Mouse (Mus musculus): Measurements from ENCODE around the gene Derl3.
A peak's percentile ranks its signal among the peaks of the same experiment; 100 is the strongest.

Derl3 gene

DNA sequence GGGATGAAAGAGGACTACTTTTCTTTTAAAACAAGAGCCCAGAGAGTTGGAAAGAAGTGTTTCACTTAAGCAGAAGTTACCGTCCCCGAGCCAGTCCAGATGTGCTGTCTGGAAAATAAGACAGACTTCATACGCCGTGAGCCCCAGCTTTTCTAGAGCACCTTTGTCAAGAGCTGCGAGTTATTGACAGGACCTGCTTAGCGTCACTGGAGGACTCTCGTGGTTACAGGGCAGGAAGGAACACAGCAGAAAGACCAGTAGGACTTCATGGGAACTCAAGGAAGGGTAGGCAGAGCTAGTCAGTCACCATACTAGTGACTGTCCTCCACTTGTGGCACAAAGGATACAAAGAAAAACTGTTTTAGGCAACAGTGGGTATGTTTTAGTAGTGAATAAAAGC lies 22.3 kb downstream of the Derl3 start:
- DNase-seq = no peak

DNA sequence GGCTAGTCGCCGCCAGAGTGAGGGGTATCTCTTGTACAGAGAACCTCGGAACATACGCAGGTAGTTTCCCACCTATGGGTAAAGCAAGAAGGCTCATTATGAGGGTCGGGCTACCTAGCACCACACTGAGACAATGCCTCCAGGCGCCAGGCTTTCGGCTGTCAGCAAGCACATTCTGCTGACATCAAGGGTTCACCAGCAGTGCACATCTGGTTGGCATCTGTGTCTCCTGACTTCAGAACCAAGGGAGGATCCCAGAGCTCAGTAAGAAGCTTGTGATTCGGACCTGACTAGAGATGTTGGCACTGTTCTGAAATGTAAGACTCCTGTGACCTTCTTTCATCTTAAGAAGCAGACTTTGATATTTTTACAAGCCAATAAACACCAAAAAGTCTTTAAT lies 23.6 kb downstream of the Derl3 start:
- no peak for DNase-seq

DNA sequence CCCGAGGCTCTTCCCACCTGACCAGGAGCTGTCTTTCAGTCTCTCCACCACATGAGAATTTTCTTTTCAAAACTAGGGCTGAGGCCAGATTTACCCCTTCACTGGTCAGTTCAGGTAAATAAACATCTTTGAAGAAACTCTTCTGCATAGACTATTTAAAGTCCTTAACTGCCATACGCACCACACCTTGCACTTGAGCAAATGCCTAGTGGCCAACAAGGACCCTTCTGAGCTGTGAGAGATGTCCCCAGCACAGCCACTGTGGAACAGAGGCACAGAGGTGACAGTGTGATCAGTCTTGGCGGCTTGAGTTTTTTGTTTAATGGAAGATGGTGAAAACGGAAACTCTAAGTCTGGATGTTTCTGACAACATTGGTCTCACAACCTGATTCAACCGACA lies 25.8 kb downstream of the Derl3 start:
- DNase-seq = no peak

- peak; percentile 94 to 96 for DNase-seq
Observed at GRCm38 (mm10) chr10:75921026-75921725, 28.0 kb downstream of the Derl3 start, which contains the start of gene Smarcb1. Gene Smarcb1, minus strand, starts transcription at chr10:75921617.

DNA sequence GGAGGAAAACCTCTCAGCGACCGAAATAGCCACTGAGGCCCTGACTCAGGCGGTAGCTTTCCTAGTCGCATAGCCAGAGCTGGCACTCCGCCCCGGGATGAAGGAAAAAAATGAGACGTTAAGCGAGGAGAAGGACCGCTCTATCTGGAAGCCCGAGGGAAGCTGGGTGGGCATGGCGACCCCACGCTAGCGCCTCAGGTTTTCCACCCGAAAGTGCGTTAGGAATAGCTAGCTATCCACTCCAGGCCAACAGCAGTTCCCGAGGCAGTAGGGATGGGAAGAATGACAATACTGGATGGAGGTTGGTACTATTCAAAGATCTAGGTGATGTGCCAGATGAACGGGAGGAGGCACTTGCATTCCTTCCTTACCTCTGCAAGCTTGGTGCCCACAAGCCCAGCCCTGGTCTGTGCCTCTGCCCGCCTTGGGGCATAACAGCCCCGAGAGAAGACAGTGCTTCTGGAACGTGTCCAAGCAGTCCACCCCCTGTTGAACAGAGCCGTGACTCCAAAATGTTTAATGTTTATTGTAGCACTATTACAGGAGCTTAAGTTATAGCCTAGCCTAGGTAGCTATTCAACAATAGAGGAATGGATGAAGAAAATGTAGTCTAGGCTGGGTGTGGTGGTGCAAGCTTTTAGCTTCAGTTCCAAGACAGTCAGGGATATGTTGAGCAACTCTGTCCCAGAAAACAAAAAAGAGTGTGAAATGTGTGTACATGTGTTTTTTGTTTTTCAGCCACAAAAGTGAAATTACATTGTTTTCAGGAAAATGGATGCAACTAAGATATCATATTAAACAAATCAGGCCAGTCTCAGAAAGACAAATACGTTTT lies 28.7 kb downstream of the Derl3 start:
- no peak for DNase-seq

GRCm38 (mm10) chr10:75924324-75924723 lies 31.1 kb downstream of the Derl3 start:
- no peak for DNase-seq

GRCm38 (mm10) chr10:75926396-75926795 lies 33.2 kb downstream of the Derl3 start:
- no peak for DNase-seq

DNA sequence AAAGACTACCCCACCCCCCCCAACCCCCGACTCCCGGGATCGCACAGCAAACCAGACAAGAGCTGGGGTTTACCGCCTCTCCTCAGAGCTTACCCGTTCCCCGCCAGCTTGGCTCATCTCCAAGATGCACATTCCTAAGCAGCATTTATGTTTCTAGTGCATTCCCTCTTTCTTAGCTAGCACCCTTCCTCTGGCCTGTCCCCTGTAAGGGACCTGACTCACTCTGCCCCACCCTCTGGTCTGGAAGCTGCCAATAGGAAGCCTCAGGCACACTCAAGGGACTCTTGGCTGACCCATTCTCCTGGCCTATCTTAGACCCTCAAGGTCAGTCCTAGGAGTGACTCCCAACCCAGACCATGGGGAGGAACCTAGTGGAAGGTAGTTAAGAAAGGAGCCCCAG lies 37.1 kb downstream of the Derl3 start:
- no peak for DNase-seq

DNA sequence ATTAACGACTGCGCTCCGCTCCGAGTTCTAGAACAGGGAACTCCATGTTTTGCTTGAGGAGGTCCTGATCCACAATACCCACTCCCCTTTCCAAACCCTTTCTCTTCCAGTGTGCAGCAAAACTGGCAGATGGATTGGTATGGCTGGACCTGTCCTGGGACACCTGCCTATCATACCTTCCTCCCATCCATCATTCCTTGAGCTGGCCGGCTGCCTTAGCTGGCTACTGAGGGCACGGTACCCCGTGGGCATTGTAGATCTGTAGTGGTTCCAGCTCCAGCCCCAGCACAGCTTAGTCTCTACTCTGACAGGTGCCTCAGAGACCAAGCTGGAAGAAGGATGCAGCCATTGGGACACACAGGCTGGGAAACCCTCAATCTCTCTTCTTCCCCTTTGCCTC lies 38.1 kb downstream of the Derl3 start:
- no peak for DNase-seq

DNA sequence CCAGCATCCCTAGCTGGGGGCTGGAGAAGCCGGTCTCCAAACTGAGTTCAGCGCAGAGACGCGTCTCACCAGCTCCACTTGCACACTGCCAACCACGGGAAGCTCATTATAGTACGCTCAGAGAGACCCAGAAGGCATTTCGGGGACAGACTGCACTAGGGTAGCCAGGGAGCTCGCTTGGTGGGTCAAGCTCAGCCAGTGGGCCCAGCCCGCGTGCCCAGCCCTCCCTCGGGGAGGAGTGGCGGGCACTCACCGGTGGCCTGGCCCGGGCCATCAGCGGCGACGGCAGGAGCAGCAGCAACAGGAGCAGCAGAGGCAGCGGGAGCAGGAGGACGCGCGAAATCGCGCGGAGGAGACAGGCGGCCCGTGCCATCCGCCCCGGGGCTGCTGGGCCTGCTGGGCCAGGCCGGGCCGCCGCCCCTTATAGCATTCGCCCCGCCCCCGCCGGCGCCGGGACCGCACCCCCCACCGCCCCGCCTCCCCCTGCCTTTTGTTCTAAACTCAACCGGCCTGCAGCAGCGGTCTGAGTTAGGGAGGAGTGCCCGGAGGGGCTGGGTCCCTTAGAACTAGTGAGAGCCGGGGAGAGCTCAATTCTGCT lies 39.0 kb downstream of the Derl3 start:
- DNase-seq = peak; percentile 51 to 67

DNA sequence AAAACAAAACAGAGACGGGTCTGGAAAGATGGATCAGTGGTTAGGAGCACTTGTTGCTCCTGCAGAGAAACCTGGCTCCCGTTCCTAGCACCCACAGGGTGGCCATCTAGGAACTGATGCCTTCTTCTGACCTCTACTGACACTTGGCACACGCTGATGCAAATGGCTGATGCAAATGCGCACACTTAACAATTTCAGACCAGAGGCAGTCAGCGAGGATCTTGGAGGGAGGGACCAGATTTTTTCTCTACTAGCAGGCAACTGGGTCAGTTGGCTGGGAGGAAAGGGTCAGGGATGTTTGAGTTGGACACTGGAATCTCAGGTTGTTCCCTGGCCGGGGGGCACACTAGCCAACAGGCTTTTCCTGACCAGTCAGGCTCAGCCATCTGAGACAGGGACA lies 39.7 kb downstream of the Derl3 start, which contains the start of gene Chchd10:
Chchd10 (plus strand) TSS at position 240 of the 400 bp plus-strand sequence.
- no peak for DNase-seq

GRCm38 (mm10) chr10:75934991-75935390 lies 41.8 kb downstream of the Derl3 start:
- DNase-seq = no peak

DNA sequence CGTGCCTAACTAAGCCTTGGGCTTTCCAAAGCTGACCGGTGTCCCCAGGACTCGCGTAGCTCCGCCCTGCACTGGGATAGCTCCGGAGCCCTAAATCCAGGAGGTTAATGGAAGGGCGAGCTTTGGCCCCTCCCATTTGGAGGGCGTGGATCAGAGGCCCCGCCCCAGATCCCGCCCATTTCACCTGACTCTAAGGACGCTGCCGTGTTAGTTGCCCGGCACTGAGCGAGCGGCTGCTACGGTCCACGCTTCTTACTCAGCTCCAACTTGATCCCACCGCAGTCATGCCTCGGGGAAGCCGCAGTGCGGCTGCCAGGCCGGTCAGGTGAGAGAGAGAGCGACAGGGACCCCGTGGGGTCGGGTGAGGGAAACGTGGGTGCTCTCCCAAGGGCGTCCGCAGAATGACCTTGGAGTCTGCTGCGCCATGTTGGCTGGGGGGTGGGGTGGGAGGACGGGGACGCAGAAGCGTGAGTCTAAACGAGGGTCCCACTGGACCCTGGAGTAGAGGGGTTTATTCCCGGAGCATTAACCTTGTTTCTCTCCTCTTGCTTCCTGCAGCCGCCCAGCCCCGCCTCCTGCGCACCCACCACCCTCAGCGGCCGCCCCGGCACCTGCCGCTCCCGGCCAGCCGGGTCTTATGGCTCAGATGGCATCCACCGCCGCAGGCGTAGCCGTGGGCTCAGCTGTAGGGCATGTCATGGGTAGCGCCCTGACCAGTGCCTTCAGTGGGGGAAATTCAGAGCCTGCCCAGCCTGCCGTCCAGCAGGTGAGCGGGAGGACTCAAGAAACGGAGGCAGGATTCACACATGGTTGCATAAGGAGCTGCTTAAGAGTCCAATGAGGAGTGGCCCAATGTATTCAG lies 42.7 kb downstream of the Derl3 start, which contains the start of gene Mmp11:
Mmp11 (minus strand) TSS at position 817 of the 862 bp plus-strand sequence.
- DNase-seq = peak; percentile 77 to 81

DNA sequence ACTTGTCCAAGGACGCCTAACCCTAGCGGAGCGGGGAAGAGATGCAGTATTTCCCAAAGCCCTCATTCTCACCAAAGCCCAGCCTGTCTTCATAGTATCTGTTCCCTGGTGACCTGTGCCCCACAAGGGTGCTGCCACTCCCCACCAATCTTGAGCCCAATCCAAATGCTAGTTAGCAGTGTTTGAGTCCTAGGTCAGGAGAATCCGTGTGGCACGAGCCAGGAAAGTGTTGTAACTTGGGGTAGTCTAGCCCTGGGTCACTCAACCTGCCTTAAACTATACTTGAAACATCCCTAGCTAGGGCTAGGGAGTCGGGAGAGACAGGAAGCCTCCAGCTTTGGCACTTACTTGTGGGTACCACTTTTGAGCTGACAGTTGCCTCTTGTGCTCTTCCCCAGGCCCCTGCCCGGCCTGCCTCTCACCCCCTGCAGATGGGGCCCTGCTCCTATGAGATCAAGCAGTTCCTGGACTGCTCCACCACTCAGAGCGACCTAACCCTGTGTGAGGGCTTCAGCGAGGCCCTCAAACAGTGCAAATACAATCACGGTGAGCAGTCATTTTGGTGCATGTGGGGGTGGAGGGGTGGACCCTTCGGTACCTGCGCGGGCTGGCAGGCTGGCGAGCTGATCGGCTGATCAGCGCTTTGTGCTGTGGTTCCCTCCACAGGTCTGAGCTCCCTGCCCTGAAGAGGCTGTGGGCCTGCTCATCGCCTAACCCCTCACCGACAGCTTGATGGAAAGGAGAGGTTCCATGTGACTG lies 43.9 kb downstream of the Derl3 start:
- DNase-seq = peak; percentile 36 to 37

DNA sequence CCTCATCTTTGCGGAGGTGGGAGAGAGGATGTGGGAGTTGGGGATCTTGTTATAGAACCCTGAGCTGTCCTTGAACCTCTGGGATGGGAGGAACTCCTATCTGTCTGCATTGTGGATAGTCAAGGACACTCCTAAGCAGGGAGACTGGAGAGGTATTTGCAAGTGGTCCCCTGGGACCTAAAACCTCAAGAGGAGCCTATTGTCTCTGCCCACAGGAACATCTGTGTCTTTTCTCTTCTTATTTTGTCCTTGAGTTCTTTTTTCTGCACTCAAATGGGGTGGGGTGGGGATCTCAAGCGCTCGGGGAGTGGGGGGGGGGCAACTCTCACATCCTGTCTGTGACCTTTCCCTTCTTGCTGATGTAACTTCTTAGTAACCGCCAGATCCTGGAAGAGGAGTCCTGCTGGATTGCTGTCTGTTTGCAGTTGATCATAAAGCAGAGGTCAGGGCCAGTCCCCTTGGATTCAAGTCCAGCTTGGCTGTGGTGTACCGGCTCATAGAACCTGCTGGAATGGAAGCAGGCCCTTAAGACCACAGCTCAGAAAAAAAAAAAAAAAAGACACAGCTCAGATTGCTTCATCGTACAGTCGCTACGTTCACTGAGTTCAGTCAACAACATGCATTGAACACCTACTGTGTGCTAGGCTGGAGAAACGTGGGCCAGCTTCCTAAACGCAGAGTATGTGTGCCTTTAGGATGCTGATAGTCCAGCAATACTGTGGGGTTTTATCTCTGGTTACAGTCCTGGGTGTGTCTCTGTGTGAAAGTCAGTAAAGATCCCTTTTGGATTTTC lies 44.8 kb downstream of the Derl3 start:
- peak; percentile 37 to 38 for DNase-seq

GRCm38 (mm10) chr10:75939481-75940234 lies 46.4 kb downstream of the Derl3 start:
- no peak for DNase-seq

DNA sequence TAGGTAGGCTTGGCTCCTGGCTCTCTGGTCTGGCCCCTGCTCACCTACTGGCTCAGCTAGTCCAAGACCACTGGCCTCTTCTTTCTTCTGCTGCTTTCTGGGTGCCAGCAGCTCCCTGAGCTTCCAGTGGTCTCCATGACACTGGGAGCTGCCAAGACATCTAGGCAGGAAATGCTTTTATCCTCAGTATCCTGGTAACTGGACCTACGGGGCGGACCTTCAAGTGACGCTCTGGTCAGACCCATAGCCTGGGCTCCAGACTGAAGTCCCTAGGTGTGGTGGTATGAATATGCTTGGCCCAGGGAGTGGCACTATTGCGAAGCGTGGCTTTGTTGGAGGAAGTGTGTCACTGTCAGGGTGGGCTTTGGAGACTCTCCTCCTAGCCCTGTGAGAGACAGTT lies 47.3 kb downstream of the Derl3 start, which contains the start of gene Gm867:
Gm867 (minus strand) TSS at position 153 of the 400 bp plus-strand sequence.
- DNase-seq = no peak

- DNase-seq = no peak
Observed at GRCm38 (mm10) chr10:75941042-75941824, 48.0 kb downstream of the Derl3 start.
